Mouse (Mus musculus) kidney, postnatal 0 days (tissue): ENCODE data around the gene Nkain1. TPM values are rescaled to one million over a fixed set of nuclear protein-coding genes. Genes with fewer than 3 reads are reported as not detected.

ENCODE experiments used
- ATAC-seq: fragments of 200-750 bp; cut with Nextera tagmentation; replicated peaks from 2 replicates; pipeline ENCODE4 v1.8.0; 2017; ENCODE audit warnings: low read depth, moderate number of reproducible peaks, moderate TSS enrichment, moderate library complexity; ENCODE audit not compliant: low FRiP score
- DNase-seq: peaks from one replicate; pipeline ENCODE4 v3.0.0-alpha.2; 2016; ENCODE audit warnings: low spot score
- H3K27ac ChIP-seq: fragments of 300-500 bp; sonication (generic); 2 replicates; pipeline ENCODE4 v1.5.1; 2014; ENCODE audit warnings: mild to moderate bottlenecking
- H3K27me3 ChIP-seq: fragments of 300-500 bp; sonication (generic); 2 replicates; pipeline ENCODE4 v1.6.1; 2014; ENCODE audit warnings: low read length, mixed read lengths; ENCODE audit not compliant: insufficient read depth
- H3K36me3 ChIP-seq: fragments of 300-500 bp; sonication (generic); 2 replicates; pipeline ENCODE4 v1.6.1; 2014; ENCODE audit warnings: low read length, mixed read lengths; ENCODE audit not compliant: insufficient read depth
- H3K4me1 ChIP-seq: fragments of 300-500 bp; sonication (generic); replicated peaks from 2 replicates; pipeline ENCODE4 v1.6.1; 2014; ENCODE audit warnings: antibody characterized with exemption, low read length, mixed read lengths; ENCODE audit not compliant: insufficient read depth
- H3K4me2 ChIP-seq: fragments of 300-500 bp; sonication (generic); 2 replicates; pipeline ENCODE4 v1.6.1; 2014; ENCODE audit warnings: mild to moderate bottlenecking, low read length, moderate library complexity, mixed read lengths
- H3K4me3 ChIP-seq: fragments of 300-500 bp; sonication (generic); replicated peaks from 2 replicates; pipeline ENCODE4 v1.5.1; 2014; ENCODE audit warnings: low read depth, low read length
- H3K9ac ChIP-seq: fragments of 300-500 bp; sonication (generic); 2 replicates; pipeline ENCODE4 v1.6.1; 2014; ENCODE audit warnings: low read depth, low read length
- H3K9me3 ChIP-seq: fragments of 300-500 bp; sonication (generic); replicated peaks from 2 replicates; pipeline ENCODE4 v1.6.1; 2016; ENCODE audit warnings: low read length, inconsistent platforms, mixed read lengths
- CTCF ChIP-seq: IDR thresholded peaks from 2 replicates; pipeline ENCODE4 v1.5.1; 2016; ENCODE audit warnings: antibody characterized with exemption, low read depth, mild to moderate bottlenecking, moderate library complexity
- WGBS: fragments of 180-500 bp; shearing (Covaris S2); extraction: QIAGEN DNeasy Blood & Tissue Kit; methylation state at CpG from one replicate; pipeline ENCODE4 v1.1.7; 2014; 5-methylcytosine and 5-hydroxymethylcytosine counted together
- polyA plus RNA-seq: library from polyadenylated mRNA; unstranded; fragments of >200 nt; fragmentation: Nextera tagmentation; extraction: Ambion mirVana; gene quantifications from 2 replicates; pipeline ENCODE4 v1.2.1, GENCODE M21; 2015

The Nkain1 gene
- polyA plus RNA-seq, 1 experiment from 2014 or later: 1.6 TPM

DNA sequence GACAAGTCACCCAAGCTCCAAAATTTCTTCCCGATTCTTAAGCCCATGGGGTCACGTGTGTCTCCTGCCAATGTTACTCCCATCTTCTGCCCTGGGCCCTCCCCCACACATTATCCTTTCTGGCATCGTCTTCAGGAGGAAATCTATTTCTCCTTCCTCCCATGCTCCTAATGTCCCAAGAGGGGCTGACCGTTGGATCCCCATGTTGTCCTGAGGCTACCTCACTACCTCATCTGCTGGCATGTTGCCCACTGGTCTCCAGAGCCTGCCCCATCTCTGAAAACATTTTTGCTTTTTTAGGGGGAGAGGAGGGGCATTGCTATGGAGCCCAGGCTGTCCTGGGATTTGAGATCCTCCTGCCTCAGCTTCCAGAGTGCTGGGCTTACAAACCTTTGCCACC lies 30.9 kb downstream of the Nkain1 start:
- H3K27me3 ChIP-seq: no peaks in the 10 kb centered on the region
- 62% methylated on average over 4 of the region's 4 CpGs for WGBS
- DNase-seq (no peak), ATAC-seq (no peak)
- no peak for TF ChIP-seq CTCF
- 0 out of 2 replicates have a peak, but pooled peaks cover 5% of the 10 kb centered on the region for H3K4me1 ChIP-seq
- H3K4me2 ChIP-seq: no peak overlapping the region
- no peak overlapping the region for H3K9ac ChIP-seq
- H3K9me3 ChIP-seq: no peaks in the 10 kb centered on the region
- no peaks in the 10 kb centered on the region for H3K36me3 ChIP-seq
- no peak overlapping the region for H3K4me3 ChIP-seq
- no peak overlapping the region for H3K27ac ChIP-seq

DNA sequence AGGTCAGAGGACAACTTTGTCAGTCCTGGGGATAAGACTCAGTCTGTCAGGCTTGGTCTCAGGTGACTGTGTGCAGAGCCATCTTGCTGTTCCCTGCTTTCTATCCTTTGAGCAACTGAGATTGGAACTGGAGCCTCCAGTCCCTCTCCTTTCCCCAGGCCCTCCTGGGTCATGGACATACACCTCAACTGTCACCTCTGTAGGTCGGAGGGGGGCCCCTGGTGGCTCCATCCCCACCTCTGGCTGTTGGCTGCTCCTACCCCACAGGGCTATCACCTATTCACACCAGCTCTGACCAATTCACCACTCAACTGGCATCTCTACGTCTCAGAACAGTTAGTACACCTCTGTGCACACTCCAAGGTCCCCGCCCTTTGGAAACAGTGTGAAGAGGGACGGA lies 33.1 kb downstream of the Nkain1 start:
- no peak overlapping the region for H3K4me2 ChIP-seq
- no peak overlapping the region for H3K4me3 ChIP-seq
- H3K9me3 ChIP-seq: no peaks in the 10 kb centered on the region
- DNase-seq (no peak), ATAC-seq (no peak)
- H3K9ac ChIP-seq: no peak overlapping the region
- no peak for TF ChIP-seq CTCF
- 88% methylated on average over 4 of the region's 4 CpGs for WGBS
- no peaks in the 10 kb centered on the region for H3K27me3 ChIP-seq
- H3K36me3 ChIP-seq: no peaks in the 10 kb centered on the region
- H3K27ac ChIP-seq: no peak overlapping the region
- H3K4me1 ChIP-seq: no peaks in the 10 kb centered on the region

DNA sequence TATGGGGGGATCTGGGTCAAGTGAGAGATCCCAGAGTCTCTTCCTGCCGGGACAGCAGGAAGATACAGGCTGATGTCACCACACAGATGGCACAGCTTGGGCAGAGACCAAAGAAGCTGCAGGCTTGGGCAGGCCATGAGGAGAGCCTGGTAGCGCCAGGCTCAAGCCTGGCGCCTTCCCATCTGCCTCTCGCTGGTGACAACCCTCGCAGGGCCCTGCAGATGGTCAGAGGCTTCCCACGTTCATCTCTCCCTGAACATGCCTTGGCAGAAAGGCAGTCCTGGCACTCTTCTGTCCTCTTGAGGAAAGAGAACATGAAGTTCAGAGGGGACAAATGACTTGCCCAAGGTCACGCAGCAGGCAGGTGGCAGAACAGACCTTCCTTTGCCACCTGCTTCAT lies 34.3 kb downstream of the Nkain1 start:
- Histone ChIP-seq H3K27ac (no peak overlapping the region), H3K4me3 (no peak overlapping the region), H3K9me3 (no peaks in the 10 kb centered on the region), H3K4me2 (no peak overlapping the region), H3K9ac (no peak overlapping the region), H3K4me1 (no peaks in the 10 kb centered on the region), H3K27me3 (no peaks in the 10 kb centered on the region), H3K36me3 (no peaks in the 10 kb centered on the region)
- DNase-seq (no peak), ATAC-seq (no peak)
- no peak for TF ChIP-seq CTCF
- 83% methylated on average over 7 of the region's 7 CpGs for WGBS

DNA sequence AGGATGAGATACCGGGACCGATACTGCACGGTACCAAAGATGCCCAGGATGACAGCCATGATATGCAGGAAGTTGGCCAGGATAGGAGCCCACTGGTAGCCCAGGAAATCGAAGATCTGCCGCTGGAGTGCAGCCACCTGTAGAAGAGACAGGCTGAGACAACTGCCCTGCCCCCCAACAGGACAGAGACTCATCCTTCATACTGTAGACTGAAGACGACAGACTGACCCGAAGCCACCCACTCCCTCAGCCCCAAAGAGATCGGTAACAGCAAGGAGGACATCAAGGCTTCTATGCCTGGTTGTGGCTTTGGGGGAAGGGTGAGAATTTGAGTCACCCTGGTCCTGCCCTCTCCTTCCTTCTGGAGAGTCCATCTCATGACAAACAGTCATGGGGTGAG lies 34.9 kb downstream of the Nkain1 start:
- Histone ChIP-seq H3K4me2 (no peak overlapping the region), H3K4me3 (no peak overlapping the region), H3K4me1 (no peaks in the 10 kb centered on the region), H3K36me3 (no peaks in the 10 kb centered on the region), H3K9me3 (no peaks in the 10 kb centered on the region), H3K27me3 (no peaks in the 10 kb centered on the region), H3K27ac (no peak overlapping the region), H3K9ac (no peak overlapping the region)
- 67% methylated on average over 8 of the region's 8 CpGs for WGBS
- no peak for ATAC-seq
- TF ChIP-seq CTCF: no peak
- DNase-seq: no peak

DNA sequence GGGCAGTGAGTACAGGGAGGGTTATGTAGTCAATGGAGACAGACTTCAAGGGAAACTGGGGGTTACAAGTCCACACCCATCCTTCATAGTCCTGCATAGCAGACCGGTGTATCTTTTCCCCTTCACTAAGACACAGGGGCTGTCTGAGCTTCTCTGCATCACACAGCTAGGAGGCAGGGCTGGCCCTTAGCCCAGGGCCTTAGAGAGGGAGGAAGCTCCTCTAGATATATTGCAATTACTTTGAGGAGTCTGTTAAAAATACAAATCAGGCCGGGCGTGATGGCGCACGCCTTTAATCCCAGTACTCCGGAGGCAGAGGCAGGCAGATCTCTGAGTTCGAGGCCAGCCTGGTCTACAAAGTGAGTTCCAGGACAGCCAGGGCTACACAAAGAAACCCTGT lies 36.6 kb downstream of the Nkain1 start:
- no peak for TF ChIP-seq CTCF
- H3K4me3 ChIP-seq: no peak overlapping the region
- ATAC-seq (no peak), DNase-seq (no peak)
- no peaks in the 10 kb centered on the region for H3K27me3 ChIP-seq
- WGBS: 97% methylated on average over 7 of the region's 7 CpGs
- no peaks in the 10 kb centered on the region for H3K36me3 ChIP-seq
- H3K4me1 ChIP-seq: no peaks in the 10 kb centered on the region
- H3K27ac ChIP-seq: no peak overlapping the region
- H3K4me2 ChIP-seq: no peak overlapping the region
- H3K9me3 ChIP-seq: no peaks in the 10 kb centered on the region
- no peak overlapping the region for H3K9ac ChIP-seq

DNA sequence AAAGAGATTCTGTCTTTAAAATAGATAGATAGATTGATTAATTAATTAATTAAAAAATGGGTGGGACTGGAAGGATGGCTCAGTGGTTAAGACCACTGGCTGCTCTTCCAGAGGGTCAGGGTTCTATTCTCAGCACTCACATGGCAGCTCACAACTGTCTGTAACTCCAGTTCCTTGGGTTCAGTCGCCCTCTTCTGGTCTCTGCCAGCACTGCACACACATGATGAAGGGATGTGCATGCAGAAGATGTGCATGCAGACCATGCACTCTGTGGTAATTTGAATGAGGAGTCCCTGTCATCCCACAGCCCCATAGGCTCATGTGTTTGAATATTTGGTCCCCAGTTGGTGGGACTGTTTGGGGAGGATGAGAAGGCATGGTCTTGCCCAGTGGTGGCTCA lies 38.2 kb downstream of the Nkain1 start:
- WGBS: 50% methylated on average over 1 of the region's 1 CpGs

DNA sequence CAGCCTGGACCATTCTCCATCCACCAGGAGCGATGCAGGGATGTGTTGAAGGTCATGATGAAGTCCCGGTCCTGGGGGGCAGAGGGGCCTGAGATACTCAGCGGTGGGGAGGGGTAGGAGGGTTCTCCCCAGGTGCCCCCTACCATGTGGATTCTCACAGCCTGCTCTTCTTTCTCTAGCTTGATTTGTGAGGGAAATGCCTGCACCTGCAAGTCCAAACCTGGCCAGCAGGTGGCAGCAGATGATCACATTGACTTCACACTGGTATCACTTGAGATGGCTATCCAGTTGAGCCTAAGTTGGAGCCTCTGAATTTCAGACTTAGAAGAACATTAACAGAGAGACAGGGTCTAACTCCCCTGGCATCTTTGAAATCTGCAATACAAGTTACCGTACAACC lies 40.0 kb downstream of the Nkain1 start:
- WGBS: 39% methylated on average over 4 of the region's 4 CpGs
- H3K9me3 ChIP-seq: no peaks in the 10 kb centered on the region
- H3K27ac ChIP-seq: no peak overlapping the region
- H3K9ac ChIP-seq: no peak overlapping the region
- peak; percentile 98 for TF ChIP-seq CTCF
- DNase-seq: peak; percentile 87
- H3K4me2 ChIP-seq: no peak overlapping the region
- peaks cover 5% of the 10 kb centered on the region; the same call in 1 of the 2 replicates for H3K4me1 ChIP-seq
- H3K27me3 ChIP-seq: no peaks in the 10 kb centered on the region
- H3K4me3 ChIP-seq: no peak overlapping the region
- ATAC-seq: peak; percentile 20; the same call in 1 of the 2 replicates
- H3K36me3 ChIP-seq: no peaks in the 10 kb centered on the region

More for the DNA sequence above, 38.2 kb downstream of the Nkain1 start:
- no peak overlapping the region for H3K4me3 ChIP-seq
- ATAC-seq (no peak), DNase-seq (no peak)
- no peaks in the 10 kb centered on the region for H3K36me3 ChIP-seq
- no peak overlapping the region for H3K27ac ChIP-seq
- no peaks in the 10 kb centered on the region for H3K27me3 ChIP-seq
- no peaks in the 10 kb centered on the region for H3K9me3 ChIP-seq
- H3K4me1 ChIP-seq: peaks cover 5% of the 10 kb centered on the region; the same call in 1 of the 2 replicates
- H3K4me2 ChIP-seq: no peak overlapping the region
- no peak overlapping the region for H3K9ac ChIP-seq
- peak; percentile 41; the same call in 1 of the 2 replicates for TF ChIP-seq CTCF
